Mouse (Mus musculus): ENCODE results near the gene Ctnna3.
"Not testable (repeated sequence)": the region's sequence is repeated elsewhere in the genome, so short reads cannot be mapped to it uniquely, and the experiment has no call there.

The Ctnna3 gene

DNA sequence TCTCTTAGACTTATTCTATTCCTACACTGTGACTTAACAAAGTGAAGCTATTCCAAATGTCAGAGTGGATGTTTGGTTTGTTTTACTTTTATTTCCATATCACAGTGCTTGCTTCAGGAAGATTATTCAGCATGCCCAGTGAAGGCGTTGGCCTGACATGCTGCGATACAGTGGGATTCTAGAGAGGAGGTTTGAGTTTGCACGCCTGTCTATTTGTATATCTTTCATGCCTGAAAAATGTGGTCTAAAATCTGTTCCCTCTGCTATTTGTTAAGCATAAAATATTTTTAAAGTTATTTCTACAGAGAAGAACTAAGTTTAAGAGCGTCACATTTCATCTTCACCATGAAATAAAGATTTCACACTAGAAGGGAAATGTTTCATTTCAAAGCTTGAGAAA is 813.5 kb downstream of the Ctnna3 start:
- no peak for DNase-seq

DNA sequence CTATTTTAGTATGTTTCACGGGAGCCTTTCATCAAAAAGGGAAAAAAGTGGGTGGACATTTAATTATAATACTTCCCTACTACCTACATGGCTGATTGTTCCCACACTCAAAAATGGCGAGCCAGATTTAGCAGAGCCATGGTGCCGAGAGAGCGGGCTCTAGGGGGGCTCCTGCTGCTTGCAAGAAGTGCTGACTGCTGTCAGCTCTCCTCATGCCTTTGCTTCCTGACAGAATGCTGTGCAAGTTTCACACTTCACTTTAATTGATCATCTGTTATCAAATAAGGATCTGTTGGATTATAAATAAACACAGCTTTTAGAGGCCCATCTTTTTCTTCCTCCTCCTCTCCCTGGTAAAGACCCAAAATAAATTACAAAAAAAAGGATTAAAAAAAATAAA is 838.3 kb downstream of the Ctnna3 start:
- DNase-seq, result no peak

DNA sequence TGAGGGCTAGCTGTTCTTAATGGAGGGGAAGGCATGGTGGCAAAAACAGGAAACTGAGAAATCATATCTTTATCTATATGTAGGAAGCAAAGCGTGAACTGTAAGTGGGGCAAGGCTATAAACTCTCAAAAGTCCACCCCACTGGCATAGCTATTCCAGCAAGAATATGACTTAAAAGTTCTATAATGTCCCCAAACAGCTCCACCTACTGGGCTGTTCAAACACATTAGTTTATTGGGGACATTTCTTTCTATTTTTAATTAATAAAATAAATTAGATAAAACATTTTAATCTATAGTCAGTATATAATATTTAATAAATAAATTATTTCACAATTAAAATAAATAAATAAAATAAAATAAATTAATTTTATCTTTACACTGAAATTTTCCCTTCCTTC is 845.2 kb downstream of the Ctnna3 start:
- no peak for DNase-seq

DNA sequence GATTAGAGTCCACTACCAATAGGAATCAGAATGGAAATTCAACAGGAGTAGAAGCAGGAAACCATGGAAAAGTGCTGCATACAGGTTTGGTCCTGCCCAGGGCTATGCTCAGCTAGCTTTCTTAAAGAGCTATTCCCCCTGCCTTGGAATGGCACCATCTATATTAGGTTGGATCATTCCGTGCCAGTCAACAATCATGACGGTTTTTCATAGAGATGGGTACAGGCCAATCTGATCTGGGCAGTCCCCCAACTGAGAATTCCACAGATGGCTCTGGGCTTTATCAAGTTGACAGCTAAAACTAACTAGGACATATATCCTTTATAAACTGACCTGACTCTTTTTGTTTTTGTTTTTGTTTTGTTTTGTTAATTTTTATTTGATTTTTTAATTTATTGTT is 848.9 kb downstream of the Ctnna3 start:
- no peak for DNase-seq

DNA sequence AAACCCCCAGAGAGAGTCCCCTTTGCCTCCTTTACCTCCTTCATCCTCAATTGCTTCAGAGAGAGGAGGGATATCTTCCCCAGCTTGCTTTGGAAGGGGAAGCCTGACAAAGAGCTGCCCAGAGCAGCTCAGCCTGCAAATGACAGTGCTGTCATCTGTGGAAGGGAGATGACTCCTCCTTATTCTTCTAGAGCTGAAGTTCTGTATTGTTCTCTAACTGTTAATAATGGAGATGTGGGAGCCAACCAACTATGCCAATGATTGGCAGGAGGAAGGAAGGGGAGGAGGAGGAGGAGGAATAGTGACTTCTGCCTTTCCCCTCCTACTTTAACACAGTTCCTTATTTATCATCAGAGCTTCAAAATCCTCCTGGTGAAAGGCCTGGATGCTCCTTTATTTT is 875.9 kb downstream of the Ctnna3 start:
- DNase-seq, result no peak

DNA sequence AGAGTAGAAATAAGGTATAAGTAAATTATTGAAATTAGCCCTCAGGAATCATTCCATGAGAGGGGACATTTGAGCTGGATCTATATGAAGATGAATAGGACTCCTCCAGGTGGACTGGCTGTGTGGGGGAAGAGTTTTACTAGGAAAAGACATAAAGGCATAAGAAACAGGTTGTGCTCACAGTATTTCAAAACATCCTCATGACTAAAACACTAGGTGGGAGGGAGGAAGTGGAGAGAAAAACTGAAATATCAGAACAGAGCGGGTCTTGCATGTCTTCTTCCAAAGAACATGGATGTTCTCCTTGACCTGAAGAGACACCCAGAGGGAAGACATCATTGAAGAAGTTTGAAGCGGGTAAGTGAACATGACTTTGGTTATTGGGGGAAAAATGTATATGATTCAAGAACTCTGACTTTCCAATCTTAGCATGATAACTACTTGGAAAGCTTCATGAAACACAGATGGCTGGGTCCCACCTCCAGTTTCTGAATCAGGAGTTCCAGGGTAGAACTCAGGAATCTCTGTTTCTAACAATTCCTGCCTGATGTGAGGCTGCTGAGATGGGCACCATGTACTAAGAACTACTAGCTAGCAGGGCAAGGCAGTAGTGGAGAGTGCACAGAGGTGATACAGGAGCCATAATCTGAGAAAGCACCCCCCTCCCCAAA is 881.9 kb downstream of the Ctnna3 start:
- DNase-seq, result no peak

DNA sequence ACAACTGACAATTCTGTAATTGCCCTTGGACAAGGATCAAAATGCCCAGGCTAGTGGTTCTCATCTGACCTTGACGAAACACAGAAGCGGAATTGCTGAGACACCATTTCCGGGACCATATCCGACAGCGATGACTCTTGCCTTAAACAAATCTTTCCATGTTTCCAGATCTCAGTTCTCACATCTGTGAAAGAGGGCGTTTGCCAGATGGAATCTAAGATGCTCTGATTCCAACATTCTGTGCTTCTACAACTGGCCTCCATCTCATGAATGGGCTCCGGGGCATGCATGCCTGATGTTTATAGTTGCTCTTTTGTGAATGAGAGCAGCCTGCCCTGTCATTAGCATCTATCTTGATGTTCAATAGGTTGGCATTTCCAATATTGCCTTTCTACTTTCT is 890.4 kb downstream of the Ctnna3 start:
- DNase-seq, result no peak

DNA sequence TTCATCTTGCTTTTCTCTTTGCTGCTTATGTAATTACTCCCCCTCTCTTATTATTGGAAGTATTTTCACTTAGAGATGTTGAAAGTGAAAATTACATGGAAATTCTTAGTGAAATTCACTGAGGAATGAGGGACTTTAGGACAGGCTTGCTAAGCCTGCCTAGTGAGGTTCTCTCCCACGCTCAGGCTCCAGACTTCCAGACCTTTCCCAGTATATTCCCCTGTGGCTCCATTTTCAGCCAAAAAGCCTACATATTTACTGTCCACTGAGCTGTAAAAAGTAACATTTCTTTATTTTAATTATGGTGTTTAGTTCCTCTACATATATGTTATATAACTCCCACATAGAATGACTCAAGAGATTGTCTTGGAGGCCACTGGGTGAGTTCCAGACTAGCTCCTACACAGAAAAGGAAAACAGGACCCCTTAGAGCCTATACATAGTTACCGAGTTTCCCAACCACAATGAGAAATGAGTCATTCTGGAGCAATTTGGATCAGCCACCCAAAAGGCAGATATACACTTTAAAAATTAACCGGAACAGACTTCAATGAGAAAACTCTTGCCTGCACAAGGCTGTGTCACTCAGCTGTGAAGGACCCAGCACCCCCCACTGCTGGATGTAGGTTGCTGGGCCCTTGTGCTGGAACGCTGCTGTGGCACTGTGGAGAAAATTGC is 912.9 kb downstream of the Ctnna3 start:
- no peak for DNase-seq

DNA sequence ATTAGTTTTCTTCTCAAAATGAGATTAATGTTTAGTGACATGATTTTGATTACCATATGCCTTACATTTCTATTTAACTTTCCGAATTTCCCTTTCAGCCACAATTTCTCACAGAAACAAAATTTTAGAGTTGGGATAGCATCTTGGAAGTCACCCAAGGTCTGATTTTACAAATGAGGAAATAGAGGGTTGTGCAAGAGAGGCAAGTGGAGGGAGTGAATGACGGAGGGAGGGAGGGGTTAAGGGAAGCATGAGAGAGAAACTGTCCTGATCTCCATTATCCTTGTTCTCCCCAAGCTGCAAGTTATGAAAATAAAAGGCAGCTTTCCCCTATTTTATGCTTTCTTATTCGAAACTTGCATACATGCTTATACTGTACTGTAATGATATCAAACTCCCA is 943.4 kb downstream of the Ctnna3 start:
- DNase-seq, result no peak

DNA sequence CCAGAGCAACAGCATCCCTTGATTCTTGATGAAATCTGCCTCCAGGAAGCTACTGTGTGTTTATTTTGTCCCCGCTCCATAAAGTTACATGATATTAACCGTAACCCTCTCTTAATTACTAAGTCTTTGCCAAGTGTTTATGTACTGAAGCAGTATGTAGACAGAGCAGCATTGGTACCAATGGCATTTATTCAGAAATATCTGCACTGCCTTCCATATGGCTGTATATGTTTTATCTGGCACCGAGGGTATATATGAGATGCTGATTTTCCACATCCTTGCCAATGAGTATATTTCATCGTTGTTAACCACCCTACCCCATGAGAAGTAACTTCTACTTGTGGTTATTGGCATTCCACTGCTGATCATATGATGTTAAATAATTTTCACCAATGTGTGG is 947.9 kb downstream of the Ctnna3 start:
- DNase-seq, result no peak

DNA sequence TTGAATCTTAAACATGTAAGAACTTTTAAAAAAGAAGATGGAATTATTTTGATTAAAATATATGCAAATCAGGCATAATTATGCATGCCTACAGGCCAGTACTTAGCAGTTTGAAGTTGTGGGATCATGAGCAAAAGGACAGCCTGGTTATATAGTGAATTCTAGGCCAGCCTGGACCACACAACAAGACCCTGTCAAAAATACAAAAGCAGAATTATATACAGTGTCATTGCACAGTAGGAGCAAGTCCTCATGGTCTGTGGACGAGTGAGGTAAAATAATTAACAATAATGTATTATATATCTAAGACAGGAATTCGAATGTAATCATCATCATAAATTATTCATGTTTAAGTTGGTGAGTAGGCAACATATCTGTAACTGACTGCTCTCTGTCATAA is 966.7 kb downstream of the Ctnna3 start:
- DNase-seq, result no peak

DNA sequence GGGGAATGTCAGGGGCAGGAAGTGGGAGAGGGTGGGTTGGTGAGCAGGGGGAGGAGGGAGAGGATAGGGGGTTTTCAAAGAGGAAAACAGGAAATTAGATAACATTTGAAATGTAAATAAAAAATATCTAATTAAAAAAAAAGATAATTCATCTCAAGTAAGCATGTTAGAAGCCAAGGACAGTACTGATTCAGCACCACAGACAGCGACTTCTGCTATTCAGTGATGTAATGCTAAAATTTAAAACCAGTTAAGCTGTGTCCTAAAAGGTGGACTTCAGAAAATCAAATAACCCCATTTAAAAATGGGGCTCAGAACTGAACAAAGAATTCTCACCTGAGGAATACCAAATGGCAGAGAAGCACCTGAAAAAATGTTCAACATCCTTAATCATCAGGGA is 988.5 kb downstream of the Ctnna3 start:
- DNase-seq, result not testable (repeated sequence)

DNA sequence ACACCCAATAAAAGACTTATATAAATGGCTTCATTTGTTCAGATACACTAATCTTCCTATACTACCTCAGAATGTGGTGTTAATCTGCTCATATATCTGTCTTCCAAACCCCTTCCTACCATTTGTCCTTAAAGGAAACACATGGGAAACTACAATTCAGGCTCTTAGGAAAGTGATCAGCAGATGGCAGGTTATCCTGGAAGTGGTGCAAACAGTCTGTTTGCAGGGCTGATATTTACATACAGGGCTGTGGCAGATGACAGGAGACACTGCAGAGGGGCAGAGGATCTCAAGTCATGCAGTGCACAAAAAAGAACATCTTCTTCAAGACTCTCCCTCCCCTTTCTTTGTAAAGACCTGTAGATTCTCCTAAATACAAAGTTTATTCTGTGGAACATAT is 1008.8 kb downstream of the Ctnna3 start:
- DNase-seq, result no peak

DNA sequence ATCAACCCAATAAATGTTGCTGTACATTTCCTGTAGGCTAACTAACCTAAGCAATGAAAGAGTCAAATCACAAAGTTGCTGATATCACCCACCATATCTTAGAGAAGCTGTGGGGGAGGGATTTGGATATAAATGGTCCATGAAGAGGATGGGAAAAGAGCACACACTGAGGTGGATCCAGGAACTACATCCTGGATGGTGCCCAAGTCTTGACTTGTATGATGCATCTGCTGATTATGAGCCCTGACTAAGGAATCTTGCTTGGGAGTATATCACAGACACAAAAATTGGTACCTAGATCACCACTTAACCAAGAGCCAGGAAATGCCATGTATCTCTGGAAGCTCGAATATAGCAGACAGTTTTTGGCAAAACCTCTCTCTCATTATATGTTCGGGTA is 1018.7 kb downstream of the Ctnna3 start:
- DNase-seq, result no peak

DNA sequence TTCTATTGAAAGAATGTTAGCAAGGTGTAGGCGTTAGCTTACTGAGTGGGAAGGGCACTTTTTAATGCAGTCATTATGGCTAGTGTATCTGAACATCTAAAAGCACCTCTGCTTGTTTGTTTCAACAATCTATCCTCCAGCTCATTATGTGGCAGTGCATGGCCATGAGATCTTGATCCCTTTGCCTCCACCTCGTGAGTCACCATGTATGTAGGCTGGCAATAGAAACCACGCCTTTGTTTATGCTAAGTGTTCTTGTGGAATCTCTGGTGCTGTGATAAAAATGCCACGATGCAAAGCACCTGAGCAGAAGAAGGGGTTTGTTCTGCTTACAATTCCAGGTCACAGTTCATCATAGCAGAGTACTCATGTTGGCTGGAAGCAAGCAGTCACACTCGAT is 1053.4 kb downstream of the Ctnna3 start:
- no peak for DNase-seq

DNA sequence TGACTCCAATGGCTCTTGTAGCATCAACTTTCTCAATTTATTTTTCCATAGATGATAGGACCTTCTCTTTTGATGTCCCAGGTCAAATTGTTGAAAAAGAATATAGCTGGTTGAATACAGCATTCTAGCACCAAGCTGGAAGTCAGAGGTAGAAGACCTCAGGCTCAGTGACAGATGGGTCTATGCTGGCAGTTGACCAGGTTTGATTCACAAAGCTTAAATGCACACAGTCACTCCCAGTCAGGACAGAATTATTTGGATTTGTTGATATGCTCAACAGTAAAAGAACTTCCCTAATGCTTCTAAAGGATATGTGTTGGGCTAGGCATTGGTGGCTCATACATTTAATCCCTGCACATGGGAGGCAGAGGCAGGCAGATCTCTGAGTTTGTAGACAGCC is 1059.6 kb downstream of the Ctnna3 start:
- DNase-seq, result no peak

DNA sequence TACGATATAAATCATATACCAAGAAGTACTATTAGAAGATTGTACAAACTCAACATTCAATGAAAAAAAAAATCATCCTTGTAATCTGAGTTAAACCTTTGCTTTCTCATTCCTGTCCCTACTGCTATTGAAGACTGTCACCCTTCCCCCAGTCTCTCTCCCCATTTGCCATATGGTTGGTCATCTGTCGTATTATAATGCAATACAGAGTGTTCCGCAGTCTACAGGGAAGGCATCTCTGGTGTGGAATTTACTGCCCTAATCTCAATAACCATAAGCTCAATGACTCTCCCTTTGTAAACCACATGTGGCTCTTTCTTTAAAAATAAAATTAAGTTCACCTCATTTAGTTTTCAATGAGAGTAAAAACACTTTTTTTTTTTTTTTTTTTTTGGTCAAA is 1113.7 kb downstream of the Ctnna3 start:
- DNase-seq, result no peak

DNA sequence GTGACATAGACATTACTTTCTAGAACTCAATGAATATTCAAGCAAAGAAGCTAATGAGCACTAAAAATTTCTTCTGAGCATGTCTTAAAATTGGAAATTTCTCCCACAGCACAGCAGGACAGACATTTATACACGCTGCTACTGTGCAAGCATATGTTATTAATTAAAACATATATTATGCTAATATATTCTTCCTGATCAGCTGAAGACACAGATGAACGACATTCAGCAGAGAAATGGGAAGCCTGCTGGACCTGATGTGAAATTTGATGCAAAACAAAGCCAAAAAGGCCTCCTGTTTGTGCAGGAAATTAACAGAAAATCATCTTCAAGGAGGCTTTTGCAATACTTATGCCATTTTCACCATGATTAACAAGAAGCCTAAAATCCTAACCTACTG is 1114.5 kb downstream of the Ctnna3 start:
- no peak for DNase-seq

DNA sequence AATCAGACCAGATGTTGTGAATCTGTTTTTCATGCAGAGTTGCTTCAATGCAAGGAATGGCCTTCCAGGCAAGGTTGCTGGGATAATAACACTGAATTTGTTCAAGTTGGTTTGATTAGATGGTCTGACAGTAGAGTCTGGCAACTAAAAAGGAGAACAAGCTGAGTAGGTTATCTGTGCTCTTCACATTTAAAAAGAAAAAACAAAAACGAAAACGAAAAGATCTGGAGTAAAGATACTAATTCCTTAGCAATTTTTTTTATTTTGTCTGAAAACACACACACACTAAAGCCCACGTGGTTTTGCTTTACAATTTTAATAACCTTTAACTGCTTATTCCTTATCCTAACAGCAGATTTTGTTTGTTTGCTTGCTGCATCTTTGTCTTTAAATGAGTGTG is 1141.4 kb downstream of the Ctnna3 start:
- no peak for DNase-seq

DNA sequence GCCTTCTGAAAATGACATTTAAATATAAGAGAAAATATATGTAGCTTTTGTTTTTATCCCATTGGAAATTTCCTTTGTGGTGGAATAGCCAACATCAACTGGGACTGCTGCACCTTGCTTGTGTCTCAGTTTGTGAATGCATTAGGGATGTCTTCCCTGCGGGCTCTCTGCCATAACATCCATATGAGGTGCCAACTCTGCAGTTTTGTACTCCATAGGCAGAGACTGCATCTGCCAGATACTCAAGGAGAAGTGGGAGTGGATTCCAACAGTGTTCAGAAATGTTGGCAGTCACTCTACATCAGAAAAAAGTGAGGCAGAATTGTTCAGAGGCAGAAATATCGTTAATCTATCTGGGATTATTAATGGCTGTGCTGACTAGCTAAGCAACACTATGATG is 1158.2 kb downstream of the Ctnna3 start:
- DNase-seq, result no peak

DNA sequence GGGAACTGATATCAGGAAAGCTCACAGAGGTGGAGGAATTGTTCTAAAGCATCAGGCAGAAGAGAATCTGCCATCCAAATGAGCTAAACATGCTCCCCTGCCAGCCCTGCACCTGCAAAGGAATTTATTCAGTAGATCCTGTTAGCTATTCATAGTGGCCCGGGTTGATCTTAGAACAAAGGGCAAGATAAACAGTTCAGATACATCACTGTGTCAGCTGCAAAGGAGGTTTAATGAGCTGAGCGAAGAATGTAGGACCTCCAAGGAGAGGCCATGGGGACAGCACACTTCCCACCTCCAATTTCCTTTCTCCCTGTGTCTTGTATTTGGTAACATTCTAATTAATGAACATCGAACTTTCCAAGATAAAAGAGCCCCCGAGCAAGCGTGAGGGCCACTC is 1206.9 kb downstream of the Ctnna3 start:
- DNase-seq, result no peak

DNA sequence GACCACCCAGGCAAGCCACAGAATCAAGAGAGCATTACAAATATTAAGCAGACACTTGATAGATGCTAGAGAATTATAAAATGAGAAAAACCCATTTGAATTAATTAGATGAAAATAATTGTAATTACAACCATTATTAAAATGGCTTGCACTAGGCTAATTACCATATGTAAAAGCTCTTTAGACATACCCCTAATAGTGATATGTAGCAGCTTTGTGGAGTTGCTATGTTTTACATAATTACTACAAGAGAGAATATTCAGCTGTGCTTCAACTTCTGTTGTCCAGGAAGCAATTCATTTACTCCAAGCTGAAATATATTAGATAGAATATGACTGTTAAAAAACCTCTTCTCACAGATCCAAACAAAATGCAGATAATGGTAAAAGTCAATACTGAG is 1209.2 kb downstream of the Ctnna3 start:
- no peak for DNase-seq

DNA sequence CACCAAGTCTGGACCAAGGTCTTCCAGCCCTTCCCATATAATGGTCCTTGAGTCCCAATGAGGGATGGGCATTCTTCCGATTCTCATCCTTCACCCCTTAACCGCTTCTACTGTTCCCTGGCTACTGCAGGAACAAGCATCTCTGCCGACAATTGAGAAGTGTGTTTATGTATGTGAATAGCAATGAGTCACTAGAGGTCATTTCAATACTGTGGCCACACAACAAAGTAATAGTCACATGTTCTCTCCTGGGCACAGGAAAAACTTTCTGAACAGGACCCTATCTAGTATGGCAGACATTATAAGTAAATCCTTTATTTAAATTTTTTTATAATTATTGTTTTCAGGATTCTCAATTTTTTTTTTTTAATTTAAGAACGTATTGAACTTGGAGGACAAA is 1211.2 kb downstream of the Ctnna3 start:
- no peak for DNase-seq

DNA sequence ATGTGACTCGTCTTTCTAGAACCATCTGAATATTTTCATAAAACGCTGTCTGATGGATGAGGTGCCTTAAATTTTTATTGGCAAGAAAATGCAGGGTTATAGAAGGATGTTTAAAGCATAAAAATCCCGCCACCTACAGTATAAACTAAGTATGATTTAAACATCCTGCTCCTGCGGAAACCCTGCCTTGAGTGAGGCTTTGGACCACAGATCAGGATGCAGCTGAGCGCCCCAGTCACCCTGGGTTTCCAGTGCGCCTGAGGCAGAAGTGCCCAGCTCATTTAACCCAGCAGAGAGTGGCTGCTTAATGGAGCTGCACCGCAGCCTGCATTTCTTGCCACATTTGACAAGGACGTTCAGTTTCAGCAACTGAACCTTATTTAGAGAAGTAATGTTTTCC is 1211.7 kb downstream of the Ctnna3 start:
- DNase-seq, result no peak

DNA sequence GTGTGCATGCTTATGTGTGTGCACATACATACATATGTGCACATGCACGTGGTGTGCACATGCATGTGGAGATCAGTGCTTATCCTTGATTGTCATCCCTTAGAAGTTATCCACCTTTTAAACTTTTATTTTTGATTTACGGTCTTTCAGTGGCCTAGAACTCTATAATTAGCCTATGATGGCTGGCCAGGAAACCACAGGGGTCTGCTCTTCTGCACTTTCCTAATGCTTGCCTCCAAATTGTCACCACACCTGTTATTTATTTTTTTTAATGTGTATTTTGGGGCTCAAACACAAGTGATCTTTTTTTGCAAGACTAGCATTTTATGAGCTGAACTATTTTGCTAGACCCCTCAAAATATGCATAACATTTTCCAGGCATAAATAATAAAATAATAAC is 1214.1 kb downstream of the Ctnna3 start:
- no peak for DNase-seq
